In genomic region chr2:146556148-146556547, GRCm38 (mm10) we compare ENCODE assay signal across 26 mouse cellular contexts.
"Had no signal": no experiment of that assay in that cellular context is flagged by ENCODE, and none has a peak within 500 bp of the region (broad histone marks: within the 10 kb centered on the region; RNA-seq: fewer than 3 reads in every experiment).

No protein-coding gene starts in this region.

- H3K4me2 ChIP-seq: embryonic facial prominence, embryonic 12.5 days; embryonic facial prominence, embryonic 13.5 days; embryonic facial prominence, embryonic 15.5 days; forebrain, embryonic 12.5 days; forebrain, embryonic 13.5 days; forebrain, embryonic 15.5 days had no signal

- H3K27ac ChIP-seq: embryonic facial prominence, embryonic 10.5 days; embryonic facial prominence, embryonic 12.5 days; embryonic facial prominence, embryonic 13.5 days; embryonic facial prominence, embryonic 15.5 days; forebrain, embryonic 10.5 days; forebrain, embryonic 12.5 days; forebrain, embryonic 13.5 days; forebrain, embryonic 15.5 days; gastrocnemius, adult 2 months; heart, adult 2 months had no signal

- H3K9me3 ChIP-seq: embryonic facial prominence, embryonic 10.5 days; embryonic facial prominence, embryonic 12.5 days; embryonic facial prominence, embryonic 13.5 days; embryonic facial prominence, embryonic 15.5 days; forebrain, embryonic 10.5 days; forebrain, embryonic 12.5 days; forebrain, embryonic 13.5 days; forebrain, embryonic 15.5 days had no signal

- H3K4me3 ChIP-seq: embryonic facial prominence, embryonic 10.5 days; embryonic facial prominence, embryonic 12.5 days; embryonic facial prominence, embryonic 13.5 days; embryonic facial prominence, embryonic 15.5 days; erythroblast, embryonic 14.5 days; forebrain, embryonic 10.5 days; forebrain, embryonic 12.5 days; forebrain, embryonic 13.5 days; forebrain, embryonic 15.5 days; gastrocnemius, adult 2 months; heart, adult 2 months had no signal

- H3K27me3 ChIP-seq: embryonic facial prominence, embryonic 12.5 days; embryonic facial prominence, embryonic 13.5 days; embryonic facial prominence, embryonic 15.5 days; forebrain, embryonic 12.5 days; forebrain, embryonic 13.5 days; forebrain, embryonic 15.5 days had no signal

- ATAC-seq: forebrain, embryonic 13.5 days; forebrain, embryonic 14.5 days; forebrain, embryonic 15.5 days; forebrain, embryonic 16.5 days; forebrain, postnatal 0 days had no signal

- DNase-seq: cerebellum, adult 9-10 months; cerebellum, adult 9-11 months; cerebellum, postnatal 10 days; cerebellum, postnatal 14 days; cerebellum, postnatal 25 days; cerebellum, postnatal 36 days; embryo, embryonic 11 days; forebrain, postnatal 0 days; gastrocnemius, adult 2 months; gastrocnemius, postnatal 10 days; gastrocnemius, postnatal 14 days; gastrocnemius, postnatal 25 days; gastrocnemius, postnatal 36 days; heart, adult 18-20 months; heart, adult 2 months had no signal

- H3K4me1 ChIP-seq: embryonic facial prominence, embryonic 12.5 days; embryonic facial prominence, embryonic 15.5 days; forebrain, embryonic 15.5 days had no signal

- H3K9ac ChIP-seq: embryonic facial prominence, embryonic 12.5 days; embryonic facial prominence, embryonic 13.5 days; embryonic facial prominence, embryonic 15.5 days; forebrain, embryonic 12.5 days; forebrain, embryonic 13.5 days; forebrain, embryonic 15.5 days; forebrain, postnatal 0 days had no signal

- H3K36me3 ChIP-seq: embryonic facial prominence, embryonic 10.5 days; embryonic facial prominence, embryonic 12.5 days; embryonic facial prominence, embryonic 13.5 days; embryonic facial prominence, embryonic 15.5 days; forebrain, embryonic 10.5 days; forebrain, embryonic 12.5 days; forebrain, embryonic 15.5 days had no signal
